Mouse (Mus musculus): ENCODE data around the gene B9d2.
A peak's percentile ranks its signal among the peaks of the same experiment; 100 is the strongest.

The B9d2 gene

DNA sequence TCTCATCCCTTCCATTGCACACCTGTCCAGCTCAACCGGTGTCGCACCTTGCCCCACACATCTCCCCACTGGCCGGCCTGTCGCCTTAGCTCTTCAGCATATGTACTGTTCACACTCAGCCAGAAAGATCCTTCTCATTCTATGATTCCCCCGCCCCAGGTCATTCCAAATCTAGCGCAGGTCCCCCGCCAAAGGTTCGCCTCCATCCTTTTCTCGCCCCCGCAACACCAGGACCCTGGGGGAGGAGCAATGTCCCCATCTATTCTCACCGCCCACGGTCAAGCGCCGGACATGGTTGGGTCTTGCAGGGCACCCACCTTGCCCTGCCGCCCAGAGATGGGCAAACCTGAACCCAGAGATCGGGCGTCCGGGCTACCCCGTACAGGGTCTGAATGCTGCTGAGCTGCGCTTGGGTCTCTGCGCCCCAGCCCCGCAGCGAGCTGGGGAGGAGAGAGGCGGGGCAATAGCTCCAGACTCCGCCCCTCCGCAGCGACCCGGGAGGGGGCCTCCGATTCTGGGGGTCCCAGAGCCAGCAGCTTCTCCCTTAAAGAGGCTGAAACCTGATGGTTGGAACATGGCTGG is 5.8 kb upstream of the B9d2 start, which contains the start of gene Tmem91:
Tmem91 (minus strand) TSS at position 448 of the 582 bp plus-strand sequence.
- DNase-seq, result peak; percentile 11

DNA sequence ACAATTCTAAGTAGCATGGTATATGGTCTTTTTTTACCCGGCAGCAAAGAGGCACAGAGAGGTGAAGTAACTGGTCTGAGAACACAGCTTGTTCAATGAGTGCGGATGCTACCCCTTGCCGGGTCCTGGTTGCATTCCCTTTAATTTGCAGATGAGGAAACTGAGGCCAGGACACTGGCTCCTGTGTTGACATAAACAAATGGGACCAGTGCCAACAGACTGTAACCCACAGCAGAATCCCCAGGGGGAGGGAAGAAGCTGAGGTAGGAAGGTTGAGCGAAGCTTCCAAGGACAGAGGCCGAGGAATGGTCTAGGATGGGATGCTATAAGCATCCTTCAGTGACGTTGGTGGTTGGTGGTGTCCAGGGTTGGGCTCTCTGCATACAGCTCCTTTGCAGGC is 5.2 kb upstream of the B9d2 start:
- no peak for DNase-seq

DNA sequence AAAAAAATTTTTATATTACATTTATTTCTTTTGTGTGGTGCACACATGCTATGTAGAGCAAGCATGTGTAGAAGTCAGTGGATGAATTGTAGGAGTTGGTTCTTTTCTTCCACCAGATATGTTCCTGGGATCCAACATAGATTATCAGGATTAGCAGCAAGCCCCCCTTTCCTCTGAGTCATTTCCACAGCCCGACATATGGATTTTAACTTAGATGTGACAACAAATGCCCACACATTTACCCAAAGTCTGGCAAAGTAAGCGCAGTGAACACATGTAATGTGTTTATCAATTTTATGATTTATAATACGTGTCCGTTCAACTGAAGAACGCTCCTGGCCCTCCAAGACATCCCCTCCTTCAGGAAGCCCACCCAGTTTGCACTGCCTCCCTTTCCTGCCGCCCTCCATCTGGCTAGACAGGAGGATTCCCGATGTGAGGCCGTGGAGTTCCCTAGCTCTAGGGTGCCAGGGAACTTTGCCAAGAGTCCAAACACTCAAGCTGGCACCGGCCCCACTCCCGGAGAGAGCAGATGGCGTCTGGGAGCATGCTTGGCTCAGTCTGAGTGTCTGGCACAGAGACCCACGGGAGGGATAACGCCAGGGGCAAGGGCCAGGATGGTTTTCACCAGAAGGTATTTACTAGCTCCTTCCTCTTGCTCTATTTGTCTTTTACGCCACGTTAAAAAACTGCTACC is 4.3 kb upstream of the B9d2 start:
- DNase-seq, result peak; percentile 89

DNA sequence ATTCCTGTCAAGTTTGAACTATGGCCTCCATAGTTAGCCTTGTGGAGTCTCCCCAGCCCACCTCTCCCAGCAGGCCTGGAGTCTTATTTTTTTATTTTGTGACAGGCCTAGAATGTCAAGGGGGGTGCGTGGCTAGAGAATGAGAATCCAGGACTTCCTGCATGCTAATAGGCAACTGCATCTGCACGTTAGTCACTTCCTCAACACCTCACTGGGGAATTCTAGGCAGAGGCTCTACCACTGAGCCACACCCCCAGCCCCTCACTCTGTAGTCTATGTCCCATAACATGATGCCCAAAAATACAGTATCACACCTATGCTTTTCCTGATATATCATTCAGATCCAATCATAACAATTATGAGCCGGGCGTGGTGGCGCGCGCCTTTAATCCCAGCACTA is 3.6 kb upstream of the B9d2 start:
- no peak for DNase-seq

DNA sequence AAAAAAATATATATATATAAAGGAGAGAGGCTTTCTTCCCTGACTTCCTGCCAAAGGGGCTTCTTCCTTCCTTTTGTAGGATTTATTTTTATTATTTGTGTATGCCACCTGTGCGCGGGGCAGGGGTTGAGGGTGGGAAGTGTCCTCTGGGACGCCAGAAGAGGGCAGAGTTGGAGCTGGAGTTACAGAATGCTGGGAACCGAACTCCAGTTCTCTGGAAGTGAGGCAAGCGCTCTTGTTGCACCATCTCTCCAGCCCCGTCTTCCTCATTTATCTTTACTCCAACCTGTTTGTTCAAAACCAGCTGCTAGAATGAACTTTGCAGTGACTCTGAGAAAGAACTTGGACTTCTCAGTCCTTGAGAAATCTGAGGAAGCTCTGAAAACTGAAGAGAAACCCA is 609 bp upstream of the B9d2 start:
- DNase-seq, result peak; percentile 12

DNA sequence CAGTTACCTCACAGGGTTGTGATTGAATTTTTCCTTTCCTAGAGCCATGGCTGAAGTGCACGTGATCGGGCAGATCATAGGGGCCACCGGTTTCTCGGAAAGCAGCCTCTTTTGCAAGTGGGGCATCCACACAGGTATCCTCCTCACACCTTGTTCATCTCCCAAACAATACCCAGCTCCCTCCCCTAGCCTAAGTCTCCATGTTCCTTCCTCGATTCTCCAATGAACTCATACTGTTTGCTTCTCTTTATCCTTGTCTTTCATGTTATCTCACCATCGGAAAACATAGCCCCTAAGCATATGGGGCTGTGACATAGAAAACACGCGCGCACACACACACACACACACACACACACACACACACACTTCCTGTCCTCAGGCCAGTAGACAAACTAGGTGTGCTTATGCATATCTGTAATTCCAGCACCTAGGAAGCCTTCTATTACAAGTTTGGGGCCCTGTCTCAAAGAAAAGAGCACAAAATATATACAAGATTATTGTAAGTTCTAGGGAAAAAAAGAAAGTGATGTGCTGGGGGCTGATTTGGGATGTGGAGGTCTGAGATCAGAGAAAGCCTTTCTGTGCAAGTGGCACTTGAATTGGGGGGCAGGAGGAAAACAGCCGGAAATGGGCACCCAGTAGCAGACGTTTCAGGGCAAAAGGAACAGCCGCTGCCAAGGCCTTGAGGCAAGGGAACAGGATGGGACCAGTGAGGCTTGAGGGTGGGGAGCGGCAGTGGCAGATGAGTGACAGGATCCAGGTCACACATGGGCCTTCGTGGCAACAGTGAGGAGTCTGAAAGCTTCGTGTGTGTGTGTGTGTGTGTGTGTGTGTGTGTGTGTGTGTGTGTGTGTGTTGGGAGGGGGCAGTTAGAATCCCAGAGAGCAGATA is 1.0 kb downstream of the B9d2 start:
- DNase-seq, result peak; percentile 5

DNA sequence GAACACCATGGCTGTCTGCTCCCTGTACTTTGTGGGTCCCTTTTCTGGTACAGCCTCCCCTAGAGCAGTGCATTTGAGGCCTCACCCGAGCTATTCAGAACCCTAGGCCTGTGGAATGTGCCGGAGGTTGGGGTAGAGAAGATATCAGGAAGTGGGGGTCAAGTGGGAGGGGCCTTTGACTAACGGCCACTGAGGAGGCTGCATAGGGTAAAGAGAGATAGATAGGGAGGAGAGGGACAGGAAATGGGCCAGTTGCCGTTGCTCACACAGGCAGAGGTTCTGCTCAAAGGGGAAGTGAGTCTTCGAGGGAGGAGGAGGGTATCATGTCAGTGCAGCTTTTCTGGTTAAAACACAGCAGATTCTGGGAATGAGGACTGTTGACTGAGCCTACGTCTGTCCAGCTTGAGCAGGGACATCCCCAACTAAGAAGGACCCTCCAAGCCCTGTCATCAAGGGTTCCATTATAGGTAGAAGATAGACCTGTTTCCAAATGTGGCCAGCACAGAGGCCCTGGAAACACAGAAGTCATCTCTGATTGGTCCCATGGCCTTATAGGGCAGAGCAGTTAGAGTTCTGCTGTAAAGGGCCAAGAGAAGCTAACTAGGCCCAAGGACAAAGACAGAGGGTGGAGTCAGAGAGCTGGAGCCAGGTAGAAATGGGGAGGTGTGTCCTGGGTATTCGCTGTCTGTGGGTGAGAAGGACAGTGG is 3.0 kb downstream of the B9d2 start:
- DNase-seq, result no peak

DNA sequence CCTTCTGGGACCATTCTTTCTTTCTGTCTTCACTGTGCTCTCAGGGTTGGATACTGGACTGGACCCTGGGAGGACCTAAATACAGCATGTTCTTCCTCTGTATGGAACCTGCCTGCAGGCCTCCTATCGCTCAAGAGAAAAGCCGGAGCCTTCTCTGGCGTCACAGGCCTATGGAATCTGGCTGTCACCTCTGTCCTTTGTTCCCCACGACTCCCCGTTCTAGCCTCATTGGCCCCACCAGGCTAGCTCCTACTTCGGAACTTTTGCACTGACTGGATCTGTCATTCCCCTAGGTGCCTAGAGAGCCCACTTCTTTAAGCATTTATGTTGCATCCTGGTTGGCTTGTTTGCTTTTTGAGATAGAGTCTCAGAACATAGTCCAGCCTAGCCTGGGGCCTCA is 4.1 kb downstream of the B9d2 start:
- DNase-seq, result no peak

DNA sequence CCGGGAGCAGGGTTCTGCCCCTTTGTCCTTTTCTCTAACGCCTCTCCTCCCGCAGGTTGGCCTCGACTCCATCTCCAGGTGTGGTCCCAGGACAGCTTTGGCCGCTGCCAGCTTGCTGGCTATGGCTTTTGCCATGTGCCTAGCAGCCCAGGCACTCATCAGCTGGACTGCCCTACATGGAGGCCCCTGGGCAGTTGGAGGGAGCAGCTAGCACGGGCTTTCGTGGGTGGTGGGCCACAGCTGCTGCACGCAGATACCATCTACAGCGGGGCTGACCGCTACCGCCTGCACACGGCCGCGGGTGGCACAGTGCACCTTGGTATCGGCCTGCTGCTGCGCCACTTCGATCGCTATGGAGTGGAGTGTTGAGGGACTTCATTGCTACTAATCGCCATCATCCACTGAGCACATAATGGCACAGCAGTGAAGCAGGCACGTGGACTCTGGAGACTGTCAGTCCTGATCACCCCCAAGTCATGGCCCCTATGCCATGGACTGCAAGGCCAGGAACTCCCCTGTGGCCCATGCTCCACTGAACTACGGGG is 5.4 kb downstream of the B9d2 start:
- no peak for DNase-seq

DNA sequence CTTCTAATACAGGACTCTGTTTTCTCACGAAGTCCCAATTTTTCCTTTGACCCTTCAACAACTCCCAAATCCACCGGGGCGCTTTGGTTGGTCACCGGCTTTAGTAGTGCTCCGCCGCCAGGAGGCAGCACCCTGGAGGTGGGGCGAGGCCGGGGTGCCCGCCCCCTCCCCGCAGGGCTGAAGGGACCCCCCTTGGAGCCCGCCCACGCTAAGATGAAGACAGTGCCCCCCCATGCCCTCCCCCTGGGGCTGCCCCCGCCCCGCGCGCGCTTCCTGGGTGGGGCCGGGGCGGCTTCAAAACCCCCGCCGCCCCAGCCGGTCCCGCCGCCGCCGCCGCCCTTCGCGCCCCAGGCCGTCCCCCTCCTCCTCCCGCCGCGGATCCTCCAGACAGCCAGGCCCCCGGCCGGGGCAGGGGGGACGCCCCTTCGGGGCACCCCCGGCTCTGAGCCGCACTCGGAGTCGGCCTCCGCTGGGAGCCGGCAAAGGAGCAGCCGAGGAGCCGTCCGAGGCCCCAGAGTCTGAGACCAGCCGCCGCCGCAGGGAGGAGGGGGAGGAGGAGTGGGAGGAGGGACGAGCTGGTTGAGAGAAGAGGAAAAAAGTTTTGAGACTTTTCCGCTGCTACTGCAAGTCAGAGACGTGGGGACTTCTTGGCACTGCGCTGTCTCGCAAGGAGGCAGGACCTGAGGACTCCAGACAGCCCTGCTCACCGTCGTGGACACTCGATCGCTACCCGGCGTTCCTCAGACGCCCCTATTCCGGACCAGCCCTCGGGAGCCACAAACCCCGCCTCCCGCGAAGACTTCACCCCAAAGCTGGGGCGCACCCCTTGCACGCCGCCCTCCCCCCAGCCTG is 6.3 kb downstream of the B9d2 start, which contains the start of gene Tgfb1:
Tgfb1 (plus strand) TSS at position 323 of the 852 bp plus-strand sequence.
- DNase-seq, result peak; percentile 68

DNA sequence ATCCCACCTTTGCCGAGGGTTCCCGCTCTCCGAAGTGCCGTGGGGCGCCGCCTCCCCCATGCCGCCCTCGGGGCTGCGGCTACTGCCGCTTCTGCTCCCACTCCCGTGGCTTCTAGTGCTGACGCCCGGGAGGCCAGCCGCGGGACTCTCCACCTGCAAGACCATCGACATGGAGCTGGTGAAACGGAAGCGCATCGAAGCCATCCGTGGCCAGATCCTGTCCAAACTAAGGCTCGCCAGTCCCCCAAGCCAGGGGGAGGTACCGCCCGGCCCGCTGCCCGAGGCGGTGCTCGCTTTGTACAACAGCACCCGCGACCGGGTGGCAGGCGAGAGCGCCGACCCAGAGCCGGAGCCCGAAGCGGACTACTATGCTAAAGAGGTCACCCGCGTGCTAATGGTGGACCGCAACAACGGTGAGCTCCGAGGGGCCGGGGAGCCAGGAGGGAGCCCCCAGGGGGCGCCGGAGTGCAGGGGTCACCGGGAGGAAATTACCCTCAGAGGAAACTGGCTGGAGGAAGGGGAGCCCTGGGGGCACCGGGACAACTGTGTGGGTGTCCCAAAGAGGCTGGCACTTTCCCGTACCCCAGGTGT is 7.3 kb downstream of the B9d2 start:
- DNase-seq, result peak; percentile 60

DNA sequence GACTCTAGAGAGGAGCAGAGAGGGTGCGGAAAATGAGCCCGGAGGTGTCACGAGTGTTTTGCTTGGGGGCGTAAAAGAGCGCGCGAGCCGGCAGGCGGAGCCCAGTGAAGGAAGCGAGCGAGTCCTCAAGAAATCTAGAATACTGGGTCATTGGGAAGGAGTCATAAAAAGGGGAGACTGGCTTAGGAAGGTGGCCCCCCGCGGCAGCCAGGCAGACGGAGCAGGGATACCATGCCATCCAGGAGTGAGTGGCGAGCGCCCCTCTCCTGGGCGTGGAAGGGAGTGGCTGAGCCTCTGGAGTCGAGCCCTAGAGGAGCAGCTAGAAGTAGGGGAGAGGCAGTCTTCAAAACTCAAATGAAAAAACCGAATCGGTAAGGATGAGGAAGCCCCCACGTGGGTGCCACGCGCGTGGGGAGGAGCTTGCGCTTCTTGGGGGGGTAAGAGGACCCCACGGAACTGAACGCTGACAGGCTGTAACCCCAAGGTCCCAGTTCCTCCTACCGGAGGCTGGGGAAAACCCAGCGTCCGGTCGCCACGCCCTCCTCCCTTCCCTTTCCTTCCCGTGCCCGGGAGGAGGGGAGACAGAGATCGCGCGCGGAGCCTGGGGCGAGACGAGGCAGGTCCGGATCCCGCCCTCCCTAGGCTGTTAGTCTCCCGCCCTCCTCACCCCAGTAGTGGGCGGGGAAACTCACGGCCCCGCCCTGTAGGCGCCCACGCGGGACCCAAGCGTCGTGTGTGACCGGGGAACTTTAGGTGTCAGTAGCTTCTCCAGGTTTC is 8.4 kb downstream of the B9d2 start:
- DNase-seq, result peak; percentile 66

DNA sequence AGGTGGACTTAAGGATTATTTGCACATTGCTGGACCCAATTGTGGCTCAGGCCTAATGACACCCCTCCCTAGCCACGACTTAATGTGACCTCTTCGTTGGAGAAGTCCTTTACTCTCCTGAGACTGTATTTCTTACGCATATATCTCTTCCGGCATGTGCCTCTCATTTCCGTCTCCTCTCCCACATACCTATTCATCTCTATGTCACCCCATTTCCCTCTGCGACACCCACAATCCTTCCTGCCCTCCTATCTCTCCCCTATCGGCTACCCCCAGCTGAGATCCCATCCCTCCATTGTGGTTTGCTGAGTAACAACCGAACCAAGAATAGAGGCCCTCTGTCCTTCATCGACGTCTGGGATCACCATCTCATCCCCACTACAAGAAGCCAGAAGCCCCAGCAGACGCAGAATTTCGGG is 9.0 kb downstream of the B9d2 start:
- DNase-seq, result no peak

DNA sequence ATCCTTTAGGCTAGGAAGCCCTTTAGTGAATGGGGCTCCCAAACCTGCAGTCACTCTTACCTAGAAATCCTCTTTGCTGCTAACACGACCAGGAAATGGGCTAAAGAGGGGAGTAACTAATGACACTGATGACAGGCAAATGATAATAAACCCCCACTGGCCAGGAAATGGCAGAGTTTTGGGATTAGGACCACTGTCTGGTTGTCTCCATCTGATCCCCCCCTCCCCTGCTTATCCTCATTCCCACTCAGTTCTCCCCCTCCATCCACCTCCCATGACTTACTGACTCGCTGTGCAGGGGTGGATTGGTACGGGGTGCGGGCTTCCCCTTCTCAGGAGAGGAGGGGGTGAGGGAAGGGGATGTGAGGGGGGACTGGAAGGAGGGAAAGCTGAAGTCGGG is 9.5 kb downstream of the B9d2 start:
- DNase-seq, result peak; percentile 13

DNA sequence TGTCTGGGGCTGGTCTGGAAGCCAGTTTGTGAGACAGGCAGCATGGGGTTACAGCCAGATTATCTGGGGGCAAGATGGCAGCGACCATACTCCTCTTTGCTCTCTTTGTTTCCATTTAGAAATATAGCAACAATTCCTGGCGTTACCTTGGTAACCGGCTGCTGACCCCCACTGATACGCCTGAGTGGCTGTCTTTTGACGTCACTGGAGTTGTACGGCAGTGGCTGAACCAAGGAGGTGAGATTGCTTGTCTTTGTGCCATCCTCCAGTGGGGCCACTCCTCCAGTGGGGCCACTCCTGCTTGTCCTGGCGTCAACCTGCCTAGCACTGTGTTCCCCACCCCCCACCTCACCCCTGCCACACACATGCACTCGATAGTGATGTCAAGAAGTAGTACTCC is 13.5 kb downstream of the B9d2 start:
- DNase-seq, result no peak

DNA sequence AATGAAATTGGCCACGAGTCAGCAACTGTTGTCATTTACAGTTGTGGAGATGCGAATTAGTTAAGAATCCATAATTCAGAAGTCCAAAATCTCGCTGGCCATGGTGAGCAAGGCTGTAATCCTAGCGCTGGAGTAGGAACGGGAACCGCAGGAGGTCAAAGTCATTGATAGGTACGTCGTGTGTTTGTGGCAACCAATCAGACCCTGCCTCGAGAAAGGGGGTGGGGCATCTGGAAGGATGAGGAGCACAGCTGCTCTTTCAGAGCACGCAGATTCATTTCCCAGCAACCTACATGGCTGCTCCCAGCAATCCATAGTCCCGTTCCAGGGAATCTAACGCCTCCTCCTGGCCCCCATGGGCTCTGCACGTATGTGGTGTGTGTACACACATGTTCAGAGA is 19.3 kb downstream of the B9d2 start:
- DNase-seq, result no peak

DNA sequence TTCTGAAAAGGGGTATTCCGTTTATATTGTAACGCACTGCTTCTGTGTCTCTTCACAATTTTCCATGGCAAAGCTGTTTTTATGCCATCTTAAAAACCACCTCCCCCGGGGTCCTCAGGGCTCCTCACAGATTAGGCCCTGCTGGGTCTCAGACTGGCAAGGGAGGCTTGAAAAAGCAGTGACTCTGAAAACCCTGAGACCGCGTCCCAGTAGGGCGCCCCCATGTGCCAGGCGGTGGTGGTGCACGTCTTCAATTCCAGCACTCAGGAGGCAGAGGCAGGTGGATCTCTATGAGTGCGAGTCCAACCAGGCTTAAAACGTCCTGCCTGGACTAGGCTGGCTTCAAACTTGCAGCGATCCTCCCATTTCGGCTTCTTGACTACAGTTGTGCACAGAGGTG is 20.2 kb downstream of the B9d2 start:
- no peak for DNase-seq

DNA sequence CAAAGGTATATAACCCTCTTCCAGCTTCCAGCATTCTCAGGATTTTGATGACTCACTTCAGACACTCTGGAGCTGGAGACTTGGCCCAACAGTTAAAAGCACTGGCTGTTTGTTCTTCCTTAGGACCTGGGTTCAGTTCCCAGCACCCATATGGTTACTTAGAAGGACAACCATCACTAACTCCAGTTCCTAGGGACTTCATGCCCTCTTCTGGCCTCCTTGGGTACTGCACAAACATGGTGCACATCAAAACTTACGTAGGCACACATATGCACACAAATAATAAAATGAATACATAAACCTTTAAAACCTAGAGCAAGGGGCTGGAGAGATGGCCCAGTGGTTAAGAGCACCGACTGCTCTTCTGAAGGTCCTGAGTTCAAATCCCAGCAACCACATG is 21.8 kb downstream of the B9d2 start:
- no peak for DNase-seq

DNA sequence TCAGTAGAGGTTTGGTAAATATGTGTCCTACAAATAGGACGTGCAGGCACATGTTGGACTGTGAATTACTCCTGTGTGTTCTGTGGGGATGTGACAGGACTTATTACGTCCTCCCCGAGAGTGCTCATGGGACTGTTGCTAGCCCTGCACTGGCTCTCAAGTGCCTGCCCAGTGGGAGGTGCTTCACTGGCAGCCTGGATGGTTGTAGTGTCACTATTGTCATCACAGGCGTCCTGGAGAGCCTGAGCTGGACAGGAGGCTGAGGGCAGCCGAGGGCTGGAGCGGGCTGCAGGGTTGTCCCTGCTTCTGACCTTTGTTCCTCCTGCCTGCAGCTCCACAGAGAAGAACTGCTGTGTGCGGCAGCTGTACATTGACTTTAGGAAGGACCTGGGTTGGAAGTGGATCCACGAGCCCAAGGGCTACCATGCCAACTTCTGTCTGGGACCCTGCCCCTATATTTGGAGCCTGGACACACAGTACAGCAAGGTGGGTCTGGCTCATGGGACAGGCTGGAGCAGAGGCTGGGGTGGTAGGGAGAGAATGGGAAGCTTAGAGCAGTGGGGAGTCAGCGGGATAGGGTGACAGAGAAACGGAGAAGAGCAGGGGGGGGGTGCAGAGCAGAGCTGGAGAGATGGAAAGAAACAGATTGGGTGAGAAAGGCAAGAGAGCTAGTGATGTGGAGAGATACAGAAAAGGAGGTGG is 23.4 kb downstream of the B9d2 start:
- peak; percentile 44 for DNase-seq

Measured in retina, postnatal 1 day (tissue).